Mouse (Mus musculus): ENCODE results near the gene Pnp.
"Not testable (repeated sequence)": the region's sequence is repeated elsewhere in the genome, so short reads cannot be mapped to it uniquely, and the experiment has no call there.

Gene Pnp

GRCm38 (mm10) chr14:50930377-50930753, 517 bp upstream of the Pnp start:
- no peak for DNase-seq (ENCODE audit: low spot score)

GRCm38 (mm10) chr14:50931493-50932020, 675 bp downstream of the Pnp start:
- DNase-seq (ENCODE audit: low spot score) = no peak

- DNase-seq (ENCODE audit: low spot score) = no peak
Observed at GRCm38 (mm10) chr14:50936649-50937048, 5.8 kb downstream of the Pnp start.

GRCm38 (mm10) chr14:50938119-50938908, 7.4 kb downstream of the Pnp start:
- no peak for DNase-seq (ENCODE audit: low spot score)

- no peak for DNase-seq (ENCODE audit: low spot score)
Observed at GRCm38 (mm10) chr14:50938940-50939339, 8.1 kb downstream of the Pnp start.

GRCm38 (mm10) chr14:50943932-50944667, 13.2 kb downstream of the Pnp start, which contains the start of gene Gm49342:
Gm49342 (plus strand) TSS chr14:50944517.
- DNase-seq (ENCODE audit: low spot score) = peak; percentile 93

GRCm38 (mm10) chr14:50944668-50945033, 13.8 kb downstream of the Pnp start:
- DNase-seq (ENCODE audit: low spot score) = not testable (repeated sequence)

GRCm38 (mm10) chr14:50945081-50945480, 14.2 kb downstream of the Pnp start:
- not testable (repeated sequence) for DNase-seq (ENCODE audit: low spot score)

GRCm38 (mm10) chr14:50945526-50945925, 14.6 kb downstream of the Pnp start:
- DNase-seq (ENCODE audit: low spot score) = not testable (repeated sequence)

GRCm38 (mm10) chr14:50955487-50955886, 24.6 kb downstream of the Pnp start:
- no peak for DNase-seq (ENCODE audit: low spot score)

- DNase-seq (ENCODE audit: low spot score) = not testable (repeated sequence)
Observed at GRCm38 (mm10) chr14:50955942-50956508, 25.1 kb downstream of the Pnp start, which contains the start of gene Pnp2. Pnp2 (plus strand) TSS chr14:50955992.

GRCm38 (mm10) chr14:50956724-50957123, 25.8 kb downstream of the Pnp start:
- DNase-seq (ENCODE audit: low spot score) = not testable (repeated sequence)

GRCm38 (mm10) chr14:50957146-50957545, 26.3 kb downstream of the Pnp start:
- DNase-seq (ENCODE audit: low spot score) = not testable (repeated sequence)

GRCm38 (mm10) chr14:50958289-50958995, 27.6 kb downstream of the Pnp start:
- not testable (repeated sequence) for DNase-seq (ENCODE audit: low spot score)

- DNase-seq (ENCODE audit: low spot score) = no peak
Observed at GRCm38 (mm10) chr14:50968216-50968980, 37.5 kb downstream of the Pnp start.

- DNase-seq (ENCODE audit: low spot score) = no peak
Observed at GRCm38 (mm10) chr14:50969041-50969440, 38.2 kb downstream of the Pnp start.

- DNase-seq (ENCODE audit: low spot score) = no peak
Observed at GRCm38 (mm10) chr14:50969558-50970544, 39.0 kb downstream of the Pnp start.

- no peak for DNase-seq (ENCODE audit: low spot score)
Observed at GRCm38 (mm10) chr14:50970822-50971221, 39.9 kb downstream of the Pnp start.

GRCm38 (mm10) chr14:50973054-50973453, 42.2 kb downstream of the Pnp start:
- DNase-seq (ENCODE audit: low spot score) = not testable (repeated sequence)

GRCm38 (mm10) chr14:50973700-50974099, 42.8 kb downstream of the Pnp start:
- DNase-seq (ENCODE audit: low spot score) = no peak

Data from c-Kit-positive CD71-positive TER-119-positive erythroid progenitor cells, embryonic 14.5 days (primary cell).